Mouse (Mus musculus) bone marrow, adult 2 months (tissue): ENCODE results near the gene Il15ra.

ENCODE experiments used
- CTCF ChIP-seq: fragments of 200-500 bp; IDR thresholded peaks from 2 replicates; pipeline ENCODE4 v1.5.1; 2011; ENCODE audit warnings: low read length, control low read depth; ENCODE audit not compliant: control insufficient read depth, insufficient read depth
- POLR2A ChIP-seq: fragments of 200-500 bp; IDR thresholded peaks from 2 replicates; pipeline ENCODE4 v1.6.1; 2011; ENCODE audit warnings: low read depth, mild to moderate bottlenecking, control low read depth, low read length, borderline replicate concordance; ENCODE audit not compliant: control insufficient read depth

GRCm38 (mm10) chr2:11722564-11722963, 17.5 kb downstream of the Il15ra start:
- no peak for TF ChIP-seq CTCF
- no peak for TF ChIP-seq POLR2A
